ENCODE assay signal across 11 mouse cellular contexts in the genomic region with DNA sequence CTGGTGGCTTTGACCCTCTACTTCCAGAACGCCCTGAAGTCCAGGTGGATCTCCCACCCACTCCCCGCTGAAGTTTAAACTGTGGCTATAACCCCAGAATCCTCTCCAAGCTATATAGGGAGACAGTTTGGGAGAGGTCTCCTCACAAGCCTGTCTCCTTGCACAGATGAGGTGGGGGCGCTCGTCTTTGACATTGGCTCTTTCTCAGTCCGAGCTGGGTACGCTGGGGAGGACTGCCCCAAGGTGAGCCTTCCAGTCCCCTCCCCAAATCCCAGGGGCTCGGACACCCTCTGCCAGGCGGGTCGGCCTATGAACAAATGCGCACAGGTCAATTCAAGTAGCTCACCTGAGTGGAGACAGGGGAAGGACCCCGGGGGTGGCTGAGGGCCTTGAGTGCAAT. TPM values are rescaled to one million over a fixed set of nuclear protein-coding genes. Genes with fewer than 3 reads are reported as not detected.
DNase-seq lines count a peak whose midpoint lies in the region; ATAC-seq lines count a peak whose summit lies in the region.
"Had no signal": no experiment of that assay in that cellular context is flagged by ENCODE, and none has a peak within 500 bp of the region (broad histone marks: within the 10 kb centered on the region; RNA-seq: fewer than 3 reads in every experiment).

No protein-coding gene starts in this region.

- H3K4me2 ChIP-seq in heart, embryonic 12.5 days: peak overlapping the region; percentile 51; the same call in 1 of the 2 replicates
- peak overlapping the region; percentile 48 for H3K4me2 ChIP-seq in embryonic facial prominence, embryonic 14.5 days (ENCODE audit: low read depth, low read length)
- peak overlapping the region; percentile 77 for H3K4me2 ChIP-seq in hindbrain, embryonic 16.5 days (ENCODE audit: low read length)
- peak overlapping the region; percentile 60 for H3K4me2 ChIP-seq in neural tube, embryonic 12.5 days (replicated peaks)

- no peak for DNase-seq in heart, adult 8-10 months (ENCODE audit: low spot score)
- no peak for DNase-seq in embryonic facial prominence, embryonic 14.5 days (ENCODE audit: low spot score)
- DNase-seq in urinary bladder, postnatal 4 days (ENCODE audit: low spot score in 2 of 2): no peak

- H3K27ac ChIP-seq in heart, embryonic 12.5 days (ENCODE audit: poor library complexity, severe bottlenecking): no peak overlapping the region
- H3K27ac ChIP-seq in embryonic facial prominence, embryonic 14.5 days (replicated peaks; ENCODE audit: low read depth, low read length): no peak overlapping the region
- H3K27ac ChIP-seq in hindbrain, embryonic 16.5 days (ENCODE audit: low read depth, low read length): peak overlapping the region; percentile 77
- 0 out of 2 replicates have a peak overlapping the region, but pooled peaks have one; percentile 32 for H3K27ac ChIP-seq in neural tube, embryonic 12.5 days

- 42% methylated on average over 11 of the region's 11 CpGs for WGBS in heart, embryonic 12.5 days
- WGBS in embryonic facial prominence, embryonic 14.5 days: 43% methylated on average over 11 of the region's 11 CpGs
- WGBS in hindbrain, embryonic 16.5 days: 45% methylated on average over 11 of the region's 11 CpGs
- WGBS in neural tube, embryonic 12.5 days: 56% methylated on average over 11 of the region's 11 CpGs

- ATAC-seq in heart, embryonic 12.5 days (ENCODE audit: insufficient number of reproducible peaks, low FRiP score): no peak; the same call in 1 of the 2 replicates
- no peak; the same call in 1 of the 2 replicates for ATAC-seq in embryonic facial prominence, embryonic 14.5 days (ENCODE audit: low read depth)
- peak; percentile 24; the same call in 1 of the 2 replicates for ATAC-seq in hindbrain, embryonic 16.5 days
- ATAC-seq in neural tube, embryonic 12.5 days (ENCODE audit: low FRiP score, low read depth): no peak; the same call in none of the 2 replicates
- no peak for ATAC-seq in megakaryocyte, adult 5-6 weeks (ENCODE audit: poor library complexity, severe bottlenecking)
- ATAC-seq in activated CD4-positive, CD25-positive, alpha-beta regulatory T cell, adult 4 months: no peak

- H3K4me3 ChIP-seq in heart, embryonic 12.5 days: peak overlapping the region; percentile 8; the same call in 1 of the 2 replicates
- H3K4me3 ChIP-seq in embryonic facial prominence, embryonic 14.5 days (ENCODE audit: low read depth, low read length): peak overlapping the region; percentile 20
- peak overlapping the region; percentile 73 for H3K4me3 ChIP-seq in hindbrain, embryonic 16.5 days (ENCODE audit: low read length)
- H3K4me3 ChIP-seq in neural tube, embryonic 12.5 days: peak overlapping the region; percentile 52

- no peaks in the 10 kb centered on the region; the same call in 1 of the 2 replicates for H3K9me3 ChIP-seq in heart, embryonic 12.5 days (replicated peaks)
- H3K9me3 ChIP-seq in embryonic facial prominence, embryonic 14.5 days (ENCODE audit: control insufficient read depth, low read length): no peaks in the 10 kb centered on the region
- H3K9me3 ChIP-seq in hindbrain, embryonic 16.5 days (ENCODE audit: control insufficient read depth, low read length): no peaks in the 10 kb centered on the region
- no peaks in the 10 kb centered on the region for H3K9me3 ChIP-seq in neural tube, embryonic 12.5 days

- no peak overlapping the region for H3K9ac ChIP-seq in heart, embryonic 12.5 days
- no peak overlapping the region; the same call in 1 of the 2 replicates for H3K9ac ChIP-seq in embryonic facial prominence, embryonic 14.5 days (ENCODE audit: low read depth, low read length)
- peak overlapping the region; percentile 87 for H3K9ac ChIP-seq in hindbrain, embryonic 16.5 days (ENCODE audit: low read depth, low read length)
- peak overlapping the region; percentile 59 for H3K9ac ChIP-seq in neural tube, embryonic 12.5 days

- H3K27me3 ChIP-seq in heart, embryonic 12.5 days (replicated peaks): peaks cover 34% of the 10 kb centered on the region
- peaks cover 9% of the 10 kb centered on the region for H3K27me3 ChIP-seq in embryonic facial prominence, embryonic 14.5 days (replicated peaks; ENCODE audit: control insufficient read depth, insufficient read depth, low read length)
- H3K27me3 ChIP-seq in hindbrain, embryonic 16.5 days (replicated peaks; ENCODE audit: control insufficient read depth, insufficient read depth, low read length): no peaks in the 10 kb centered on the region
- 0 out of 2 replicates have a peak, but pooled peaks cover 4% of the 10 kb centered on the region for H3K27me3 ChIP-seq in neural tube, embryonic 12.5 days (replicated peaks)

- no peaks in the 10 kb centered on the region for H3K36me3 ChIP-seq in heart, embryonic 12.5 days
- no peaks in the 10 kb centered on the region for H3K36me3 ChIP-seq in embryonic facial prominence, embryonic 14.5 days (ENCODE audit: control insufficient read depth, insufficient read depth, low read length)
- no peaks in the 10 kb centered on the region for H3K36me3 ChIP-seq in hindbrain, embryonic 16.5 days (ENCODE audit: control insufficient read depth, insufficient read depth, low read length)
- H3K36me3 ChIP-seq in neural tube, embryonic 12.5 days: no peaks in the 10 kb centered on the region

- H3K4me1 ChIP-seq in heart, embryonic 12.5 days (replicated peaks): peaks cover 4% of the 10 kb centered on the region; the same call in 1 of the 2 replicates
- H3K4me1 ChIP-seq in embryonic facial prominence, embryonic 14.5 days (ENCODE audit: control insufficient read depth, insufficient read depth, low read length): no peaks in the 10 kb centered on the region
- peaks cover 12% of the 10 kb centered on the region for H3K4me1 ChIP-seq in hindbrain, embryonic 16.5 days (ENCODE audit: control insufficient read depth, insufficient read depth, low read depth, low read length)
- peaks cover 6% of the 10 kb centered on the region; the same call in 1 of the 2 replicates for H3K4me1 ChIP-seq in neural tube, embryonic 12.5 days

RNA-seq across cellular contexts. Expression of gene Actl6b, which starts 0.6 kb away (rescaled TPM):
- 0.40 TPM in 1 of 2 replicates, not detected in the other for polyA plus RNA-seq in heart, embryonic 12.5 days (2016; fragmentation: Nextera tagmentation; extraction: Ambion mirVana)
- total RNA-seq in heart, adult 8-10 months (2022): not detected
- 4.4 and 5.2 TPM in 2 replicates for polyA plus RNA-seq in embryonic facial prominence, embryonic 14.5 days (2014; fragmentation: Nextera tagmentation; extraction: Ambion mirVana)
- polyA plus RNA-seq in hindbrain, embryonic 16.5 days (2015; fragmentation: Nextera tagmentation; extraction: Ambion mirVana): 268 and 271 TPM in 2 replicates
- polyA plus RNA-seq in neural tube, embryonic 12.5 days (2016; fragmentation: Nextera tagmentation; extraction: Ambion mirVana): 109 and 118 TPM in 2 replicates
- not detected in 2 replicates for total RNA-seq in megakaryocyte, adult 5-6 weeks (2015)
- not detected in 2 replicates for total RNA-seq in megakaryocyte, adult 5-6 weeks (2017)
- not detected for polyA plus RNA-seq in activated CD4-positive, CD25-positive, alpha-beta regulatory T cell, adult 4 months (2017; shearing (Covaris generic))
- total RNA-seq: heart, postnatal 4 days had no signal

RNA-seq across cellular contexts. Expression of gene Tfr2, which starts 15.7 kb away (rescaled TPM):
- polyA plus RNA-seq in heart, embryonic 12.5 days (2016; fragmentation: Nextera tagmentation; extraction: Ambion mirVana): 0.51 and 1.9 TPM in 2 replicates
- total RNA-seq in heart, adult 8-10 months (2022): under 1 TPM in 1 of 4 experiments, not detected in 3; 0.09 TPM
- polyA plus RNA-seq in embryonic facial prominence, embryonic 14.5 days (2014; fragmentation: Nextera tagmentation; extraction: Ambion mirVana): 1.1 and 1.3 TPM in 2 replicates
- 7.9 and 8.4 TPM in 2 replicates for polyA plus RNA-seq in hindbrain, embryonic 16.5 days (2015; fragmentation: Nextera tagmentation; extraction: Ambion mirVana)
- 1.8 TPM in 2 replicates for polyA plus RNA-seq in neural tube, embryonic 12.5 days (2016; fragmentation: Nextera tagmentation; extraction: Ambion mirVana)
- total RNA-seq in megakaryocyte, adult 5-6 weeks (2015): 0.89 and 1.0 TPM in 2 replicates
- 1.3 and 2.5 TPM in 2 replicates for total RNA-seq in megakaryocyte, adult 5-6 weeks (2017)
- polyA plus RNA-seq in activated CD4-positive, CD25-positive, alpha-beta regulatory T cell, adult 4 months (2017; shearing (Covaris generic)): under 1 TPM; 0.60 to 0.79 TPM

RNA-seq across cellular contexts. Expression of gene Gnb2, which starts 20.6 kb away (rescaled TPM):
- polyA plus RNA-seq in heart, embryonic 12.5 days (2016; fragmentation: Nextera tagmentation; extraction: Ambion mirVana): 277 and 287 TPM in 2 replicates
- 100 to 1,000 TPM; 243 to 256 (median 246) TPM for total RNA-seq in heart, adult 8-10 months (2022)
- polyA plus RNA-seq in embryonic facial prominence, embryonic 14.5 days (2014; fragmentation: Nextera tagmentation; extraction: Ambion mirVana): 430 and 472 TPM in 2 replicates
- polyA plus RNA-seq in hindbrain, embryonic 16.5 days (2015; fragmentation: Nextera tagmentation; extraction: Ambion mirVana): 519 and 521 TPM in 2 replicates
- polyA plus RNA-seq in neural tube, embryonic 12.5 days (2016; fragmentation: Nextera tagmentation; extraction: Ambion mirVana): 468 and 494 TPM in 2 replicates
- total RNA-seq in megakaryocyte, adult 5-6 weeks (2015): 393 and 449 TPM in 2 replicates
- total RNA-seq in megakaryocyte, adult 5-6 weeks (2017): 377 and 389 TPM in 2 replicates
- polyA plus RNA-seq in activated CD4-positive, CD25-positive, alpha-beta regulatory T cell, adult 4 months (2017; shearing (Covaris generic)): 10 to 100 TPM; 73.0 to 82.7 TPM

RNA-seq across cellular contexts. Expression of gene Epo, which starts 20.9 kb away (rescaled TPM):
- polyA plus RNA-seq in heart, embryonic 12.5 days (2016; fragmentation: Nextera tagmentation; extraction: Ambion mirVana): not detected in 2 replicates
- not detected for total RNA-seq in heart, adult 8-10 months (2022)
- polyA plus RNA-seq in embryonic facial prominence, embryonic 14.5 days (2014; fragmentation: Nextera tagmentation; extraction: Ambion mirVana): 0.30 TPM in 1 of 2 replicates, not detected in the other
- not detected in 2 replicates for polyA plus RNA-seq in hindbrain, embryonic 16.5 days (2015; fragmentation: Nextera tagmentation; extraction: Ambion mirVana)
- polyA plus RNA-seq in neural tube, embryonic 12.5 days (2016; fragmentation: Nextera tagmentation; extraction: Ambion mirVana): not detected in 2 replicates
- total RNA-seq in megakaryocyte, adult 5-6 weeks (2015): not detected in 2 replicates
- not detected in 2 replicates for total RNA-seq in megakaryocyte, adult 5-6 weeks (2017)
- polyA plus RNA-seq in activated CD4-positive, CD25-positive, alpha-beta regulatory T cell, adult 4 months (2017; shearing (Covaris generic)): not detected
- total RNA-seq: heart, postnatal 4 days; left cerebral cortex, postnatal 14 days had no signal
- polyA plus RNA-seq: testis, adult 2 months had no signal

RNA-seq across cellular contexts. Expression of gene Gigyf1, which starts 35.5 kb away (rescaled TPM):
- 9.9 and 10.1 TPM in 2 replicates for polyA plus RNA-seq in heart, embryonic 12.5 days (2016; fragmentation: Nextera tagmentation; extraction: Ambion mirVana)
- 10 to 100 TPM; 25.5 to 37.3 (median 27.2) TPM for total RNA-seq in heart, adult 8-10 months (2022)
- polyA plus RNA-seq in embryonic facial prominence, embryonic 14.5 days (2014; fragmentation: Nextera tagmentation; extraction: Ambion mirVana): 8.9 and 9.4 TPM in 2 replicates
- polyA plus RNA-seq in hindbrain, embryonic 16.5 days (2015; fragmentation: Nextera tagmentation; extraction: Ambion mirVana): 11.8 and 16.3 TPM in 2 replicates
- 17.6 and 19.4 TPM in 2 replicates for polyA plus RNA-seq in neural tube, embryonic 12.5 days (2016; fragmentation: Nextera tagmentation; extraction: Ambion mirVana)
- total RNA-seq in megakaryocyte, adult 5-6 weeks (2015): 8.3 and 8.5 TPM in 2 replicates
- total RNA-seq in megakaryocyte, adult 5-6 weeks (2017): 5.6 and 5.9 TPM in 2 replicates
- 10 to 100 TPM; 18.5 to 22.6 TPM for polyA plus RNA-seq in activated CD4-positive, CD25-positive, alpha-beta regulatory T cell, adult 4 months (2017; shearing (Covaris generic))

Comparison
In these comparisons a context has a peak if more than half of its experiments do, and no peak if none do; other contexts are left out.
1. H3K27ac ChIP-seq: peak in hindbrain, embryonic 16.5 days (single experiment) and neural tube, embryonic 12.5 days (single experiment); none in heart, embryonic 12.5 days (single experiment) and embryonic facial prominence, embryonic 14.5 days (single experiment).
2. H3K4me3 ChIP-seq: peak in every context shown above with its lines; median percentile 73 in hindbrain, embryonic 16.5 days; 52 in neural tube, embryonic 12.5 days; 20 in embryonic facial prominence, embryonic 14.5 days; 8 in heart, embryonic 12.5 days.
3. H3K9ac ChIP-seq: peak in hindbrain, embryonic 16.5 days (single experiment) and neural tube, embryonic 12.5 days (single experiment); none in heart, embryonic 12.5 days (single experiment) and embryonic facial prominence, embryonic 14.5 days (single experiment).
4. RNA of gene Actl6b, which starts 0.6 kb away (polyA plus RNA-seq): 268 to 271 TPM in hindbrain, embryonic 16.5 days and 109 to 118 TPM in neural tube, embryonic 12.5 days; 4.4 to 5.2 TPM in embryonic facial prominence, embryonic 14.5 days, 0.40 TPM in heart, embryonic 12.5 days and not detected in activated CD4-positive, CD25-positive, alpha-beta regulatory T cell, adult 4 months; every median in the first group is over 10 times any median in the second.
5. Peak in every context shown above with its lines, with median percentiles within 50 percentile points of each other: H3K4me2 ChIP-seq.